Mouse (Mus musculus) midbrain, embryonic 14.5 days (tissue): ENCODE data around the gene Slc35g1. TPM values are rescaled to one million over a fixed set of nuclear protein-coding genes. Genes with fewer than 3 reads are reported as not detected.
A peak's percentile ranks its signal among the peaks of the same experiment; 100 is the strongest.

Experiments used
- ATAC-seq: fragments of 200-750 bp; cut with Nextera tagmentation; 2 replicates; pipeline ENCODE4 v1.8.0; 2017; ENCODE audit warnings: moderate number of reproducible peaks, moderate library complexity; ENCODE audit not compliant: low FRiP score, low TSS enrichment
- DNase-seq: peaks from one replicate; pipeline ENCODE4 v3.0.0-alpha.2; 2015
- H3K27ac ChIP-seq: fragments of 300-500 bp; sonication (generic); replicated peaks from 2 replicates; pipeline ENCODE4 v1.5.1; 2014; ENCODE audit warnings: mild to moderate bottlenecking, low read depth, low read length, moderate library complexity
- H3K27me3 ChIP-seq: fragments of 300-500 bp; sonication (generic); 2 replicates; pipeline ENCODE4 v1.6.1; 2014; ENCODE audit warnings: low read length, control low read depth, mixed read lengths; ENCODE audit not compliant: control insufficient read depth, insufficient read depth
- H3K36me3 ChIP-seq: fragments of 300-500 bp; sonication (generic); 2 replicates; pipeline ENCODE4 v1.6.1; 2014; ENCODE audit warnings: low read length, control low read depth; ENCODE audit not compliant: control insufficient read depth, insufficient read depth
- H3K4me1 ChIP-seq: fragments of 300-500 bp; sonication (generic); 2 replicates; pipeline ENCODE4 v1.6.1; 2014; ENCODE audit warnings: mild to moderate bottlenecking, antibody characterized with exemption, low read length, control low read depth; ENCODE audit not compliant: control insufficient read depth, insufficient read depth
- H3K4me2 ChIP-seq: fragments of 300-500 bp; sonication (generic); 2 replicates; pipeline ENCODE4 v1.6.1; 2014; ENCODE audit warnings: mild to moderate bottlenecking, low read length, moderate library complexity
- H3K4me3 ChIP-seq: fragments of 300-500 bp; sonication (generic); replicated peaks from 2 replicates; pipeline ENCODE4 v1.5.1; 2014; ENCODE audit warnings: low read depth, low read length
- H3K9ac ChIP-seq: fragments of 300-500 bp; sonication (generic); replicated peaks from 2 replicates; pipeline ENCODE4 v1.6.1; 2014; ENCODE audit warnings: mild to moderate bottlenecking, low read length, moderate library complexity
- H3K9me3 ChIP-seq: fragments of 300-500 bp; sonication (generic); 2 replicates; pipeline ENCODE4 v1.6.1; 2016; ENCODE audit warnings: low read length, control low read depth, mixed read lengths; ENCODE audit not compliant: control insufficient read depth
- WGBS: fragments of 180-500 bp; shearing (Covaris S2); extraction: QIAGEN DNeasy Blood & Tissue Kit; methylation state at CpG from one replicate; pipeline ENCODE4 v1.1.7; 2014; 5-methylcytosine and 5-hydroxymethylcytosine counted together
- polyA plus RNA-seq: library from polyadenylated mRNA; unstranded; fragments of >200 nt; fragmentation: Nextera tagmentation; extraction: Ambion mirVana; gene quantifications from 2 replicates; pipeline ENCODE4 v1.2.1, GENCODE M21; 2014

Slc35g1 gene
- polyA plus RNA-seq, 1 experiment from 2014 or later, result 1.5 TPM

DNA sequence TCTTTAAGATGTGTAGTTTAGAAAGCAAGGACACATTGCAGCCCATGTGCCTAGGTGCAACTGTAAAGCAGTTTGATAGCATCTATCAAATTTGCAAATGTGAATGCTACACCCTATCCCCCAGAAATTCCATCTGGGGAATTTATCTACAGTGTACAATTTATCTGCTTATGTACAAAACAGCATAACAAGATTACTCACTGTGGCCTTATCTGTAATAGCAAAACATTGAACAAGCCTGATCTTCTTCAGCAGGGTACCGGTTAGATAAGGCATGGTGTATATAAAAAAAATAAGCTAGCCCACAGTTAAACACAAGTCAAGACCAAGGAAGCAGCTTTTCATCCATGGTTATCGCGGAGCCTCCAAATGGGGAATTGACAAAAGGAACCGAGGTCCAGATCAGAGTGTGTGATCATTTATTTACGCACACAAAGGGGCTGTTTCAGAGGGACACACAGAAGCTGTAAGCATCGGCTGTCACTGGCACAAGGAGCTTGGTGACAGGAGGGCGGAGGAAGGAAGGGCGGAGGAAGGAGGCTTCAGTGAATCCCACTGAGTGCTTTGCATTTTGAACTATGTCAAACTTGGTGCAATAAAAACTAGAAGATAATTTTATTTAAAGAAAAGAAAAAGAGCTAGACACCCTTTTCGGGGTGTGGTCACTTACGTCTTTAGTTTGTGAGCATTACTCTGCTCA, 14.7 kb downstream of the Slc35g1 start:
- Histone ChIP-seq H3K27ac (no peak overlapping the region), H3K9me3 (no peaks in the 10 kb centered on the region), H3K4me3 (no peak overlapping the region), H3K27me3 (no peaks in the 10 kb centered on the region), H3K9ac (no peak overlapping the region), H3K36me3 (no peaks in the 10 kb centered on the region), H3K4me2 (no peak overlapping the region), H3K4me1 (no peaks in the 10 kb centered on the region)
- no peak for ATAC-seq
- DNase-seq, result no peak
- 78% methylated on average over 10 of the region's 10 CpGs for WGBS

DNA sequence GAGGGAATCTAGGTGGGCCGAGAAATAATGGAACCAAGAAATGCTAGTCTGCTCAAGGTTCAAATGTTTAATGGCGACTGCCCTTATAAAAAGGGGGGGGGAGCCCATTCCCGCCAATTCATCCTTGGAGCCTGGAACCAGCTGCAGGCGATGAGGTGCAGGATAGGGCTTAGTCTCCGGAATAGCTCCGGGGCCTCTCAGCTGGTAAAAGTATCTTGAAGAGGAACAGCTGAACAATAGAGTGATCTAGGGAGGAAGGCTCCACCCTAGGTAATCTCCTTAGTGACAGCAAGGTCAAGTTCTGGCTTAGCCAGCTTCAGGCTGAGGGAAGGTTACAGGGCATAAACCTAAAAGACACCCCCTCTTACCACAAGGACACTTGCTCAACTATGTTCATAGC, 18.1 kb downstream of the Slc35g1 start:
- H3K4me3 ChIP-seq, result no peak overlapping the region
- WGBS, result 87% methylated on average over 6 of the region's 6 CpGs
- no peak overlapping the region for H3K4me2 ChIP-seq
- DNase-seq, result no peak
- no peaks in the 10 kb centered on the region for H3K9me3 ChIP-seq
- H3K27me3 ChIP-seq, result no peaks in the 10 kb centered on the region
- H3K9ac ChIP-seq, result no peak overlapping the region
- no peak for ATAC-seq
- H3K27ac ChIP-seq, result no peak overlapping the region
- no peaks in the 10 kb centered on the region for H3K4me1 ChIP-seq
- no peaks in the 10 kb centered on the region for H3K36me3 ChIP-seq

DNA sequence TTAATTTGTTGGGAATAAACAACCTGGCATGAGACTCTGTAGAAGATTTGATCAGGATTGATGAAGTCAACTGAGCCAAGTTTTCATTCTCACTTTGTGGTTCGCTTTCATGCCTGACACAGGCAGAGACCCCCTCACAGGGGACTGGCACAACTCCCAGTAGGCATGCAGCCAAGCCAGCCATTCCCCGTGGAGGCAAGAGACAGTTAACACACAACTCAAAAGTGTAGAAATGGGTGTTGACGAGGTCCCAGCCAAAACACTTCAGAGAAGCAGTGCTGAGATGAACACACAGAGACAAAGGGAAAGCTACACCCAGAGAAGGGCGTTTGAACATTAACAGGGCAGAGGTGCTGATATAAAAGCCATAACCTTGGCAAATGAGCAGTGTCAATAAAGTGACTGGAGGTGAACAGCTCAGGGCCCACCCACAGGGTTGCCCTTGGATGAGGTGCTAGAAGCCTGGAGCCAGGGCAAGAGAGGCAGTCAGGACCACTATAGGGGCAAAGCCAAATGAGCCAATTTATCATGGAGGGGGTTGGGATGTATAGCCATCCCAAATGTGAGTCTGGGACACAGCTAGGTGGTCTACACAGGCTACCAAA, 23.1 kb downstream of the Slc35g1 start:
- H3K27ac ChIP-seq, result no peak overlapping the region
- no peaks in the 10 kb centered on the region for H3K9me3 ChIP-seq
- ATAC-seq (no peak), DNase-seq (peak; percentile 17)
- H3K4me3 ChIP-seq, result no peak overlapping the region
- no peak overlapping the region for H3K9ac ChIP-seq
- H3K36me3 ChIP-seq, result no peaks in the 10 kb centered on the region
- H3K27me3 ChIP-seq, result no peaks in the 10 kb centered on the region
- H3K4me2 ChIP-seq, result no peak overlapping the region
- no peaks in the 10 kb centered on the region for H3K4me1 ChIP-seq
- WGBS, result 75% methylated on average over 4 of the region's 4 CpGs

DNA sequence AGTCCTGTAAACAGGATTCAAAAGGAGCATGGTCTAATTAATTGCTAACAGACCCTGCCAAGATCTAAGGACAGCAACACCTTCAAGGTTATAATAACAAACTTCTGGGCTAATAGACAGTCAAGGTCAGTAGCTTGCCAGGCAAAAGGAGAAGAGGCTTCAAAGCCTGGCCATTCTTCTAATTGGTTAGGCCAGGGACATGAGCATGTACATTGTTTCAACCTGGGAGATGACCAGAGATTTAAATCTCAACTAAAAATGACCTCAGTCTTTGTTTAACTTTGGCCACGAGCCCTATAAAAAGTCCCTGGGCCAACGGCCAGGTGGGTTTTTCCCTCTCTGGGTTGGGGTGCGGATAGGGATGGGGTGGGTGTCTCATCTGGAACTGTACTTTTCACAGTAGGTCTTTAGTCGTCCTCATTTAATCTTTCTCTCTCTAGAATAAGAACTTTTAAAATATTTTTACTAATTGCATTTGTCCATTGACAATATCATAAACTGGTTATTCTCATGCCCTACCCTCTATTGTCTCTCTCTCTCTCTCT, 25.0 kb downstream of the Slc35g1 start:
- Histone ChIP-seq H3K9me3 (no peaks in the 10 kb centered on the region), H3K4me1 (no peaks in the 10 kb centered on the region), H3K36me3 (no peaks in the 10 kb centered on the region), H3K4me3 (no peak overlapping the region), H3K27ac (no peak overlapping the region), H3K4me2 (no peak overlapping the region), H3K27me3 (no peaks in the 10 kb centered on the region), H3K9ac (no peak overlapping the region)
- ATAC-seq, result no peak
- DNase-seq, result no peak
- WGBS, result 90% methylated on average over 4 of the region's 4 CpGs

DNA sequence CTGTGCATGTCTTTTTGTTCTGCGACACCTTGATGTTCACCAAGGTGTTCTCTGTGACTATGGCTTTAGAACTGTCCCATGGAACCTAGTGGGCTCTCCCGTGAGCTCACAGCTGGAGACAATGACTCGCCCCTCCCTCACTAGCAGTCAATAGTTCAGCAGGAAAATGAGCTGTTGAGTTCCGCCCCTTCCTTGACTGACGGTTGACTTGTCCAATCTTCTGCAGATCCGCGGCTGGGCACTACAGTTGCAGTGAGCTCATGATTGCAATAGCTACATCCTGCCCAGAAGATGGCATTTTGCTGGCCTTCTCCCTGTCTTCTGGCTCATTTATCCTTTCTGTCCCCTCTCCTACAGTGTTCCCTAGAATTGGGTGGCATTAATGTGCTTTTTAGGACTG, 25.7 kb downstream of the Slc35g1 start:
- Histone ChIP-seq H3K36me3 (no peaks in the 10 kb centered on the region), H3K9me3 (no peaks in the 10 kb centered on the region), H3K4me3 (no peak overlapping the region), H3K9ac (no peak overlapping the region), H3K4me1 (no peaks in the 10 kb centered on the region), H3K27me3 (no peaks in the 10 kb centered on the region), H3K27ac (no peak overlapping the region), H3K4me2 (no peak overlapping the region)
- 63% methylated on average over 7 of the region's 7 CpGs for WGBS
- ATAC-seq (no peak), DNase-seq (no peak)

DNA sequence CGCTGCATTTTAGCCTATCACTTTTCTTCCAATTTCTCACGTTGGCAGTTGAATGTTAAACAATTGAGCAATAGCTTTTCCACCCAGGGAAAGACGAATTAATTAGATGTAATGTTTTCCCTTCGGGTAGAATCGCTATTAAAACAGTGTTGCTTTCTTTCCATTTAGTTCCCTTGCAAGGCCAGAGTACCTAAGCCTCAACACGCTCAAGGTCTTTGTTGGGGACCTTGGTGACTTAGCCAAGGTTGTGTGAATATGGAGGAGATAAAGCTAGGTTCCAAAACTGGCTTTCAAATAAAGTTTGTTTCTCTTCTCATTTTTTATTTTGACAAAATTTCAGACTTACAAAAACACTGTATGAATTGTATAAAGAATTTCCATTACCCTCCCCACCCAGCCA, 27.1 kb downstream of the Slc35g1 start:
- no peak overlapping the region for H3K9ac ChIP-seq
- ATAC-seq, result no peak
- no peaks in the 10 kb centered on the region for H3K9me3 ChIP-seq
- H3K4me1 ChIP-seq, result no peaks in the 10 kb centered on the region
- no peaks in the 10 kb centered on the region for H3K36me3 ChIP-seq
- H3K4me3 ChIP-seq, result no peak overlapping the region
- 63% methylated on average over 6 of the region's 6 CpGs for WGBS
- H3K27ac ChIP-seq, result no peak overlapping the region
- H3K27me3 ChIP-seq, result no peaks in the 10 kb centered on the region
- H3K4me2 ChIP-seq, result no peak overlapping the region
- no peak for DNase-seq

DNA sequence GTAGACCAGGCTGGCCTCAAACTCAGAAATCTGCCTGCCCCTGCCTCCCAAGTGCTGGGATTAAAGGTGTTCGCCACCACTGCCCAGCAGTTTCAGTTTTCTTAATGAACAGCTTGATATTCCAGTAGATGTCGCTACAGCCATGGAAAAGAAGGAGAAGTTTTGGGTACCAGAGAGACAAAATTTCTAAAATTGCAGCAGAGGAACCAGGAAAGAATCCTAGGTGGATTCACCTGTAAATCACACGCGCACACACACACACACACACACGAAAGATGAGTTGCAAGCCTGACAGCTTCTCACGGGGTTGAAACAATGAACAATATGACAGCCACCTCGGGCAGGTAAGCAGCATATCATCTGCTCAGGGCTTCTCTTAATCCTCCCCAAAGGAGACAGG, 28.1 kb downstream of the Slc35g1 start:
- WGBS, result 36% methylated on average over 7 of the region's 7 CpGs
- H3K36me3 ChIP-seq, result no peaks in the 10 kb centered on the region
- H3K27me3 ChIP-seq, result no peaks in the 10 kb centered on the region
- no peak for ATAC-seq
- DNase-seq, result peak; percentile 83
- H3K27ac ChIP-seq, result no peak overlapping the region
- no peaks in the 10 kb centered on the region for H3K9me3 ChIP-seq
- no peaks in the 10 kb centered on the region for H3K4me1 ChIP-seq
- H3K4me3 ChIP-seq, result no peak overlapping the region
- H3K4me2 ChIP-seq, result no peak overlapping the region
- no peak overlapping the region for H3K9ac ChIP-seq

DNA sequence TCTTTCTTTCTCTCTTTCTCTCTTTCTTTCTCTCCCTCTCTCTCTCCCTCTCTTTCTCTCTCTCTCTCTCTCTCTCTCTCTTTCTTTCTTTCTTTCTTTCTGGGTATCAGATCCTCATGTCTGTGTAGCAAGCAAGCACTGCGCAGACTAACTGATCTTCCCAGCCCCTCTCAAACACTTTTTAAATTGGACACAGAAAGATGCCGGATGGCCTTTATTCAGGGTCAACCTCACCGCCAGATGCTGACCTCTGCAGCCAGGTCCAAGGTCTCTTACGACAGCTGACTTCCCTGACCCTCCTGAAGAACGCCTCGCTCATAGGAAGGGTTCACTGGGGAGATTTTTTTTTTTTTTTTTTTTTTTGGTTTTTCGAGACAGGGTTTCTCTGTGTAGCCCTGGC, 28.8 kb downstream of the Slc35g1 start:
- no peak overlapping the region for H3K9ac ChIP-seq
- H3K27me3 ChIP-seq, result no peaks in the 10 kb centered on the region
- H3K4me3 ChIP-seq, result no peak overlapping the region
- DNase-seq, result no peak
- no peaks in the 10 kb centered on the region for H3K4me1 ChIP-seq
- 90% methylated on average over 6 of the region's 7 CpGs for WGBS
- no peaks in the 10 kb centered on the region for H3K36me3 ChIP-seq
- no peak for ATAC-seq
- no peak overlapping the region for H3K27ac ChIP-seq
- H3K4me2 ChIP-seq, result no peak overlapping the region
- H3K9me3 ChIP-seq, result no peaks in the 10 kb centered on the region

DNA sequence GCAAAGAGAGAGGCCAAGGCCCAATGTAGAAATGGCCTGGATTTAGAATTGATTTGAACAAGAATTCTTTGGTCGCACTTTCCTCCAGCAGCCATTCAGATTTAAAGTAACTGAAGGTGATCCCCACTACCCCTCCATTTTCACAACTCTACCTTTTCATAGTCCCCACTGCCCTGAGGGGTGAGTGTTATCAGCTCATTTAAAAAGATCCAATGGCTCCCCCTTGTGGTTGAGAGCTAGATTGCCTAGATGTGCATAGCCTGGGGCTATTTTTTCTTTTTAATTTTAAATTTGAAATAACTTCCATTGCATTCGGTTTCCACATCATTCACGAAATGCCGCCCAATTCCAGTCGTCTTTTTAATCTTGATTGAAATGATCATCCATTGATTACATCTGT, 33.5 kb downstream of the Slc35g1 start:
- Histone ChIP-seq H3K4me1 (no peaks in the 10 kb centered on the region), H3K4me3 (no peak overlapping the region), H3K27ac (no peak overlapping the region), H3K9ac (no peak overlapping the region), H3K4me2 (no peak overlapping the region), H3K27me3 (no peaks in the 10 kb centered on the region), H3K9me3 (no peaks in the 10 kb centered on the region), H3K36me3 (no peaks in the 10 kb centered on the region)
- peak; percentile 71 for DNase-seq
- ATAC-seq, result no peak
- 44% methylated on average over 5 of the region's 5 CpGs for WGBS
